Mouse (Mus musculus) left cerebral cortex, adult 2 months (tissue): ENCODE results near the gene Acat3. TPM values are rescaled to one million over a fixed set of nuclear protein-coding genes. Genes with fewer than 3 reads are reported as not detected.
"Not testable (repeated sequence)": the region's sequence is repeated elsewhere in the genome, so short reads cannot be mapped to it uniquely, and the experiment has no call there.

ENCODE experiments used
- DNase-seq, 2 experiments: peaks; one replicate each; pipeline ENCODE4 v3.0.0; 2021 to 2022; ENCODE audit warnings: low spot score in 2 of 2, mixed read lengths in 1 of 2; ENCODE audit errors: extremely low spot score in 1 of 2
- H3K27ac ChIP-seq: fragments of 200-600 bp; 2 replicates; pipeline ENCODE4 v1.8.1; 2022
- H3K4me3 ChIP-seq: fragments of 200-600 bp; 2 replicates; pipeline ENCODE4 v1.8.1; 2022
- CTCF ChIP-seq: fragments of 200-600 bp; IDR thresholded peaks from 2 replicates; pipeline ENCODE4 v1.8.1; 2022; ENCODE audit warnings: antibody characterized with exemption, mild to moderate bottlenecking, moderate library complexity
- intact Hi-C: fragments of 180-260 bp; cut with DNase I; formaldehyde crosslinking; loops from one replicate; pipeline ENCODE4 v1.15.1; 2025
- long read RNA-seq, 2 experiments: library from polyadenylated mRNA; stranded (forward); transcript quantifications; one replicate each; pipeline ENCODE4 v2.0.0; 2021; ENCODE audit warnings: borderline mapping rate in 2 of 2
- total RNA-seq, 2 experiments: library from RNA; stranded (reverse); gene quantifications; 2 replicates each; pipeline ENCODE4 v1.2.3; 2021

The Acat3 gene
- 1 to 10 TPM; 5.0 TPM for total RNA-seq
- long read RNA-seq, experiment 1, partial matches to known transcripts = 0 of 2 reads
- long read RNA-seq, experiment 1, other reads (novel, unspliced or antisense) = 0 of 2 reads
- long read RNA-seq, experiment 2, partial matches to known transcripts = 0 of 3 reads
- long read RNA-seq, experiment 2, other reads (novel, unspliced or antisense) = 0 of 3 reads

- DNase-seq = no peak
- intact Hi-C loops = no loop called here
- no peak within 1 kb of the TSS for H3K27ac ChIP-seq
- TF ChIP-seq CTCF = no peak
- H3K4me3 ChIP-seq = peak within 1 kb of the TSS; percentile 1; the same call in 1 of the 2 replicates
Observed at GRCm38 (mm10) chr17:12940151-12940805, at the start of gene Acat3. Gene Acat3 (minus strand): TSS chr17:12940600.

GRCm38 (mm10) chr17:12988096-12988495 lies 47.7 kb upstream of the Acat3 start:
- DNase-seq, H3K27ac ChIP-seq, intact Hi-C loops, H3K4me3 ChIP-seq: not testable (repeated sequence)
- TF ChIP-seq CTCF = peak; percentile 34

- no peak for DNase-seq
- intact Hi-C loops = no loop called here
- no peak overlapping the region for H3K27ac ChIP-seq
- TF ChIP-seq CTCF = no peak
- H3K4me3 ChIP-seq = no peak overlapping the region
Observed at GRCm38 (mm10) chr17:12983988-12984387, 43.6 kb upstream of the Acat3 start.

- intact Hi-C loops = no loop called here
- H3K27ac ChIP-seq = no peak overlapping the region
- no peak for DNase-seq
- H3K4me3 ChIP-seq = no peak overlapping the region
- TF ChIP-seq CTCF = no peak
Observed at GRCm38 (mm10) chr17:12978546-12978945, 38.1 kb upstream of the Acat3 start.

- TF ChIP-seq CTCF = no peak
- no peak overlapping the region for H3K4me3 ChIP-seq
- no peak overlapping the region for H3K27ac ChIP-seq
- intact Hi-C loops = no loop called here
- DNase-seq = no peak
Observed at GRCm38 (mm10) chr17:12973851-12974250, 33.5 kb upstream of the Acat3 start.

GRCm38 (mm10) chr17:12967173-12967572 lies 26.8 kb upstream of the Acat3 start:
- H3K27ac ChIP-seq = no peak overlapping the region
- DNase-seq = no peak
- TF ChIP-seq CTCF = no peak
- intact Hi-C loops = no loop called here
- H3K4me3 ChIP-seq = no peak overlapping the region

- H3K27ac ChIP-seq = no peak overlapping the region
- intact Hi-C loops = no loop called here
- TF ChIP-seq CTCF = no peak
- H3K4me3 ChIP-seq = no peak overlapping the region
- DNase-seq = no peak
Observed at GRCm38 (mm10) chr17:12963476-12963875, 23.1 kb upstream of the Acat3 start.

- no peak for TF ChIP-seq CTCF
- Histone ChIP-seq H3K4me3 (peak within 1 kb of the TSS; percentile 84), H3K27ac (peak within 1 kb of the TSS; percentile 94)
- intact Hi-C loops = loop anchor here (1.0 to 2.0 kb wide), 2 partner anchors 32 to 44 kb away; partner anchors contain the start of gene Mrpl18
- DNase-seq = peak; percentile 91 to 94
Observed at GRCm38 (mm10) chr17:12960331-12960873, 20.0 kb upstream of the Acat3 start, which contains the start of gene Acat2. Gene Acat2 (minus strand): TSS chr17:12960747.

GRCm38 (mm10) chr17:12959377-12959776 lies 19.0 kb upstream of the Acat3 start:
- intact Hi-C loops, DNase-seq, H3K4me3 ChIP-seq, H3K27ac ChIP-seq: not testable (repeated sequence)

- no peak for DNase-seq
- no peak overlapping the region for H3K27ac ChIP-seq
- intact Hi-C loops = no loop called here
- no peak overlapping the region for H3K4me3 ChIP-seq
- TF ChIP-seq CTCF = no peak
Observed at GRCm38 (mm10) chr17:12956664-12957063, 16.3 kb upstream of the Acat3 start.

- H3K4me3 ChIP-seq = no peak overlapping the region
- H3K27ac ChIP-seq = no peak overlapping the region
- intact Hi-C loops = no loop called here
- DNase-seq = no peak
- no peak for TF ChIP-seq CTCF
Observed at GRCm38 (mm10) chr17:12949669-12950068, 9.3 kb upstream of the Acat3 start.

GRCm38 (mm10) chr17:12942459-12943162 lies 2.2 kb upstream of the Acat3 start:
- DNase-seq = no peak
- no peak for TF ChIP-seq CTCF
- Histone ChIP-seq H3K4me3 (no peak overlapping the region), H3K27ac (no peak overlapping the region)
- intact Hi-C loops = no loop called here
